Mouse (Mus musculus) kidney, embryonic 14.5 days (tissue): ENCODE results near the gene Srp72. TPM values are rescaled to one million over a fixed set of nuclear protein-coding genes. Genes with fewer than 3 reads are reported as not detected.
A peak's percentile ranks its signal among the peaks of the same experiment; 100 is the strongest.

Experiments
- ATAC-seq: fragments of 200-750 bp; cut with Nextera tagmentation; 2 replicates; pipeline ENCODE4 v1.8.0; 2017; ENCODE audit warnings: moderate number of reproducible peaks, mild to moderate bottlenecking, moderate TSS enrichment, moderate library complexity; ENCODE audit not compliant: low FRiP score, low TSS enrichment
- H3K27ac ChIP-seq: fragments of 300-500 bp; sonication (generic); 2 replicates; pipeline ENCODE4 v1.5.1; 2014; ENCODE audit warnings: low read depth, mild to moderate bottlenecking, low read length, moderate library complexity, mixed read lengths
- H3K27me3 ChIP-seq: fragments of 300-500 bp; sonication (generic); 2 replicates; pipeline ENCODE4 v1.6.1; 2014; ENCODE audit warnings: mild to moderate bottlenecking, low read length; ENCODE audit not compliant: control insufficient read depth, insufficient read depth
- H3K36me3 ChIP-seq: fragments of 300-500 bp; sonication (generic); 2 replicates; pipeline ENCODE4 v1.6.1; 2014; ENCODE audit warnings: low read length, mixed read lengths; ENCODE audit not compliant: control insufficient read depth, insufficient read depth
- H3K4me1 ChIP-seq: fragments of 300-500 bp; sonication (generic); 2 replicates; pipeline ENCODE4 v1.6.1; 2014; ENCODE audit warnings: low read length, mixed read lengths; ENCODE audit not compliant: control insufficient read depth, insufficient read depth
- H3K4me2 ChIP-seq: fragments of 300-500 bp; sonication (generic); replicated peaks from 2 replicates; pipeline ENCODE4 v1.6.1; 2014; ENCODE audit warnings: low read depth, mild to moderate bottlenecking, low read length
- H3K4me3 ChIP-seq: fragments of 300-500 bp; sonication (generic); 2 replicates; pipeline ENCODE4 v1.5.1; 2014; ENCODE audit warnings: mild to moderate bottlenecking, low read length
- H3K9ac ChIP-seq: fragments of 300-500 bp; sonication (generic); 2 replicates; pipeline ENCODE4 v1.6.1; 2014; ENCODE audit warnings: low read depth, mild to moderate bottlenecking, low read length, moderate library complexity
- H3K9me3 ChIP-seq: fragments of 300-500 bp; sonication (generic); 2 replicates; pipeline ENCODE4 v1.6.1; 2016; ENCODE audit warnings: low read length; ENCODE audit not compliant: control insufficient read depth
- WGBS: fragments of 180-500 bp; shearing (Covaris S2); extraction: QIAGEN DNeasy Blood & Tissue Kit; methylation state at CpG from one replicate; pipeline ENCODE4 v1.1.7; 2014; 5-methylcytosine and 5-hydroxymethylcytosine counted together
- polyA plus RNA-seq: library from polyadenylated mRNA; unstranded; fragments of >200 nt; fragmentation: Nextera tagmentation; extraction: Ambion mirVana; gene quantifications from 2 replicates; pipeline ENCODE4 v1.2.1, GENCODE M21; 2014

The Srp72 gene
- 77.6 and 103 TPM in 2 replicates for polyA plus RNA-seq

DNA sequence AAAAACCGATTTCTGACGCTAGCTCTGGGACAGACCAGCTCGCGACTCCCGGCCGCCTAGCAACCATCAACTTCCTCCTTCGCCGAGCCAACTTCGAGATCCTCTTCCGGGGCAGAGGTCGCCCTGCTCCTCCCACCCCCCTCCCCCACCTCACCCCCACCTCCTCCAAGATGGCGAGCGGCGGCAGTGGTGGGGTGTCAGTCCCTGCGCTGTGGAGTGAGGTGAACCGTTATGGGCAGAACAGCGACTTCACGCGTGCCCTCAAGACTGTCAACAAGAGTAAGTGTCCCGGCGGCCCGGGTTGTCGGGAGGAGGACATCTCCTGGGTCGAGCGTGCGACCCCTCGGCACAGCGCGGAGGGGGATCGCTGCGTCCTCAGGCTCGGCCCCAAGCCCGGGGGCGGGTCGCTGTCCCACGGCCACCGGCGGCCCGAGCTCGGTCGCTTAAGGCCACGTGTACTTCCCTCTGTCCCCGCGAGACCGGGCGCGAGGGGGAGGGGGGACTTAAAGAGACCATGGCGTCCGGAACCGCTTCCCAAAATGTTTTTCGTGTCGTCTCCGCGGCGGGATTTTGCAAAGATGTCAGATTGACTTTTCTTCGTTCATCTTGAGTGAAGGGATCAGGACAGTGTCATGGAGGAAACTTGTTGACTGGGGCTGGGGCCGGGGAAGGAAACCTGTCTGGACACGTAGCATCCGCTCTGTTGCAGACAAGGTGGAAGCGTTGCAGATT, at the start of gene Srp72:
Srp72 (plus strand) TSS at position 130 of the 732 bp plus-strand sequence.
- ATAC-seq: peak; percentile 95

DNA sequence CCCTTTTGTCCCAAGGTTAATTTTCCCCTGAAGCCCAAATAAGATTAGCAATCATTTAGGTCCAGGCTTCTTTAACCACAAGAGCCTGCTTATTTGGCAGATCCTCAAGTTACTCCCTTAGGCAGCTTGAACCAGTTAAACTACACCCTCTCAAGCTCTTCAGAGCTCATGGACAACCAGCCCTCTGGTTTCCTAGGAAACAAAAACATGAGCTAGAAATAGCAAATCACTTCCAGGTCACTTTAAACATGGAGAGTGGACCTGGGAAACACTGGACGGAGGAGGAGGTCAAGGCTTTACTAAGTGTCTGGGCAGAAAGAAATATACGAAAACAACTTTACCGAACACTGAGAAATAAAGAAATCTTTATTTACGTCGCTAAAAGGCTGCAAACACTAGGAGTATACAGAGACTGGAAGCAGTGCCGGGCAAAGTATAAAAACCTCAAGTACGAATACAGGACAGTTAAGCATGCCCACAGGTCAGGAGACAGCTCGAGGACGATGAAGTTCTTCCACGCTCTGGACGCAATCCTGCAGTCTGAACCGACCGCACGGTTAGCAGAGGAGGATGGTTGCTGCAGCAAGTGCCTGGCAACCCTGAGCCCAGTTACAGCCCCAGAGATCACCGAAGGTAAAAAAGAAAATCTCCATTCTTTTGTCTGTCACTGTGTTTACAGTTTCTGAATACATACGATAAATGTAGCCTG, 46.2 kb upstream of the Srp72 start:
- peak; percentile 51; the same call in 1 of the 2 replicates for ATAC-seq
- Histone ChIP-seq H3K4me3 (no peak overlapping the region), H3K36me3 (peaks cover 24% of the 10 kb centered on the region; the same call in 1 of the 2 replicates), H3K4me2 (no peak overlapping the region), H3K9me3 (0 out of 2 replicates have a peak, but pooled peaks cover 3% of the 10 kb centered on the region), H3K27ac (peak overlapping the region; percentile 49; the same call in 1 of the 2 replicates), H3K9ac (no peak overlapping the region), H3K4me1 (no peaks in the 10 kb centered on the region), H3K27me3 (no peaks in the 10 kb centered on the region)
- 59% methylated on average over 16 of the region's 16 CpGs for WGBS

More for the DNA sequence above, at the start of gene Srp72:
- Histone ChIP-seq H3K36me3 (peaks cover 19% of the 10 kb centered on the region), H3K9ac (peak within 1 kb of the TSS; percentile 87), H3K4me2 (peak within 1 kb of the TSS; percentile 90), H3K9me3 (no peaks in the 10 kb centered on the region), H3K27me3 (no peaks in the 10 kb centered on the region), H3K27ac (peak within 1 kb of the TSS; percentile 80), H3K4me3 (peak within 1 kb of the TSS; percentile 90), H3K4me1 (peaks cover 13% of the 10 kb centered on the region; the same call in 1 of the 2 replicates)
- WGBS: under 1% methylated on average over 57 of the region's 60 CpGs

DNA sequence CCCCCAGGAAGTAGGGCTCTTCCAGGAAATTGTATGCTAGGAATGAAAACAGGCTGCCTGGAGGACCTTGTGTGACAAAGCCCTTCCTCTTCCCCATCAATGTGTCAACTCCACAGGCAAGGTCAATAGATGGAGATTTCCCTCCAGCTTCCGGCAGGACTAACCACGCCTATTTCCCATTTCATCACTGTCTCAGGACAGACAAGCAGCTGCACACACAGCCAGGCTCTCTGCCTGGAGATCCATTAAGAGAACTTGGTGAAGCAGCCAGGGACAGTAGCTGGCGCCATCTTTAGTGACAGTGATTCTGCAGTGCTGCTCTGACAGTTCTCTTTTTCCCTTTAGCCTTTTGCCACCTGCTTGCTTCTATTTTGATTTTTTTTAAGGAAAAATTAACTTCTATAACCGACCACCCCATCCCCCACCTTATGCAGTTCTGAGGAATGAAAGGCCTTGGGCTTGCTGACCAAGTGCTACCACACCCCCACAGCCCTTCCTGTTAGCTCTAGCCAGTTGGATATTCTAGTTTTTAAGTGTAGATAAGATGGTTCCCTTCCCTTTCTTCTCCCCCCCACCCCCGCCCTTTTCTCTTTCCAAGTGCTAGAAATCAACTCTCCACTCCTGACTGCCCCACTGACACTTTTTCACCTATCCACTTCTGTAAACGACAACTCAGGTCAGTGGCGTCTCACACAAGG, 45.2 kb upstream of the Srp72 start:
- Histone ChIP-seq H3K27ac (no peak overlapping the region; the same call in 1 of the 2 replicates), H3K9ac (no peak overlapping the region), H3K9me3 (0 out of 2 replicates have a peak, but pooled peaks cover 3% of the 10 kb centered on the region), H3K4me3 (no peak overlapping the region), H3K4me2 (no peak overlapping the region; the same call in 1 of the 2 replicates), H3K36me3 (peaks cover 24% of the 10 kb centered on the region; the same call in 1 of the 2 replicates), H3K27me3 (no peaks in the 10 kb centered on the region), H3K4me1 (no peaks in the 10 kb centered on the region)
- ATAC-seq: peak; percentile 75; the same call in 1 of the 2 replicates
- 61% methylated on average over 7 of the region's 7 CpGs for WGBS

DNA sequence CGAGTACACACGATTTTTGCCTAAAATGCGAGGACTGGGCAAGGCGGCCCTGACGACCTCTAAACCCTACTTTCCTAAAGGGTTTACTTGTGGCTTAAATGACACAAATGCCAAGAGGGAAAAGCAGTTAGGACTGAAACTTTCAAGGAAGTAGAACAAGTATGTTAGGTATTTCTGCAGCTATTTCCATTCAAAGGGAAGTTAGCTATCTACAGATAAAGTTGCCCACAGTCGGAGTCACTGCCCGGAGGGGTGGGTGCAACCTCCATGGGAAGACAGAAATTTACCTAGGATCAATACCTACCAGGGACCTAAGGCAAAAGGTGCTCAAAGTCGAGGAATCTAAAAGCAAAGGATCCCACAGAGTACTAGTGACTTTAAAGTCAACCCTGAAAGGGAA, 34.8 kb upstream of the Srp72 start:
- Histone ChIP-seq H3K9me3 (peaks cover 4% of the 10 kb centered on the region), H3K4me1 (no peaks in the 10 kb centered on the region), H3K36me3 (peaks cover 16% of the 10 kb centered on the region), H3K9ac (no peak overlapping the region), H3K27me3 (no peaks in the 10 kb centered on the region), H3K4me2 (no peak overlapping the region), H3K27ac (no peak overlapping the region), H3K4me3 (no peak overlapping the region)
- 97% methylated on average over 8 of the region's 8 CpGs for WGBS
- no peak for ATAC-seq

DNA sequence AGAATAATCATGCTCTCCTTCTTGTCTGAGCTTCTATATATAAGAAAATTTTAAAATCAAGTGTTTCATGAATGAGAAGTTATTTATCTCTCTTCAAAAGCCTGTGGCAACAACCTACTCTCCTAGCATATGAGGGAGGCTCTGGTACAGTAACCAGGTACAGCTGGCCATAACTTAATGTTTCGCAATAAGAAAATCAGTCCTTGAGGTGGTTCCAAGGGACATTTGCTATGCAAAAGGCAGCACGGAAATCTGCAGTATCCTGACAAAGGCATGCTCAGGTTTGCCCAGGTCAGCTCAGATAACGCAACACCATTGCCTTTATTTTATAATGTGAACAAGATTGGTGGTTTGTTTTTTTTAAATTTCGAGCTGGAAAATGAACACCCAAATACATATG, 32.5 kb upstream of the Srp72 start:
- H3K4me1 ChIP-seq: no peaks in the 10 kb centered on the region
- peaks cover 4% of the 10 kb centered on the region for H3K9me3 ChIP-seq
- no peak overlapping the region for H3K27ac ChIP-seq
- no peaks in the 10 kb centered on the region for H3K27me3 ChIP-seq
- H3K4me2 ChIP-seq: no peak overlapping the region
- WGBS: 89% methylated on average over 4 of the region's 4 CpGs
- no peak overlapping the region for H3K4me3 ChIP-seq
- peaks cover 16% of the 10 kb centered on the region for H3K36me3 ChIP-seq
- no peak for ATAC-seq
- H3K9ac ChIP-seq: no peak overlapping the region

DNA sequence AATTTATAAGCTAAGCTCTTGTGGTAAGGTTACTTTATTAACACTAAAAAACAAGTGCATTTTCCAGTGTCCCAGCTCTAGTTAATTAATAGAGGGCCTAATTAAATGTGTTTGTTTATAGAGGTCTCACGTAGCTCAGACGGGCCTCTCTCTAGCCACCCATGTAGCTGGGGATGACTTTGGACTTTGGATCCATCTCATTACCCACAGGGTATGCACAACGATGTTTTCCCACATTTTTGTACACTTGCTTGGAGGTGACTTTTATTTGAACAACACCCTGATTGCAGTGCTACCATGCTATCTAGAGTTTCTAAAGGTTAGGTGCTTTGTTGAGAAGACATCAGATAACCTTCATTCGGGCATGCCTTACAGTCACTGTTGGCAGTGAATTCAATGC, 32.0 kb upstream of the Srp72 start:
- Histone ChIP-seq H3K4me2 (no peak overlapping the region), H3K4me1 (no peaks in the 10 kb centered on the region), H3K27ac (no peak overlapping the region), H3K9ac (no peak overlapping the region), H3K9me3 (peaks cover 4% of the 10 kb centered on the region), H3K4me3 (no peak overlapping the region), H3K27me3 (no peaks in the 10 kb centered on the region), H3K36me3 (peaks cover 16% of the 10 kb centered on the region)
- WGBS: 69% methylated on average over 4 of the region's 4 CpGs
- no peak for ATAC-seq

DNA sequence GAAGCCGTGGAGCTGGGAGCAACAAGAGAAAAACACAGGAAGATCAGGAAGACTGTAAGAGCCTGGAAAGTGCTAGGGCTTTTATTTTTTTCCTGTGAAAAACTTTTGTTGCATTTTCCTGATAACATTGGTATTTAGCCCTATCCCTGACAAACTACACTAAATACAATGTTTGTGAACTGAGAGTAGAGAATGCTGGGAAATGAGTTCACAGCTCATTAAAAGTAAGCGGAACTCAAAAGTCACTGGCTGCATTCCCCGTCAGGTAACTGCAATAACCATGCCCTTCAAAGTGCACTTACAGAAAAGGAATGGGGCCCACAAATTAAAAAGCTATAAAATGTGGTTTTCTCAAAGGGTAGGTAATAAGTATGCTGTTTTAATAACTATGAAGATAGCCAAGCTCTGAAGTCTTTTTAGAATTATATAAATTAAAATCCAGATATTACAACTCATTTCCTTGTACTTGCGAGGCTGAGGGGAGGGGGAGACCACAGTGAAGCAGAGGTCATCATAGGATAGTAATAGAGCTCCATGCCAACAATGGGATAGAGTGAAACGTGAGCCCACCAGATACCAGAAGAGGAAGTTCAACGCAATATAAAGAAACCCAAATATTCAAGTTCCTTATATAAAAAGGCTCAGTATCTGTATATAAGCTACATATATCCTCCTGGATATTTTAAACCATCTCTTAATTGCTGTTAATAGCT, 29.4 kb upstream of the Srp72 start:
- WGBS: 54% methylated on average over 6 of the region's 6 CpGs
- no peak overlapping the region for H3K27ac ChIP-seq
- peaks cover 9% of the 10 kb centered on the region for H3K4me1 ChIP-seq
- no peak overlapping the region for H3K4me3 ChIP-seq
- no peak overlapping the region for H3K4me2 ChIP-seq
- ATAC-seq: no peak
- H3K36me3 ChIP-seq: peaks cover 8% of the 10 kb centered on the region
- no peak overlapping the region for H3K9ac ChIP-seq
- no peaks in the 10 kb centered on the region for H3K27me3 ChIP-seq
- no peaks in the 10 kb centered on the region; the same call in 1 of the 2 replicates for H3K9me3 ChIP-seq

DNA sequence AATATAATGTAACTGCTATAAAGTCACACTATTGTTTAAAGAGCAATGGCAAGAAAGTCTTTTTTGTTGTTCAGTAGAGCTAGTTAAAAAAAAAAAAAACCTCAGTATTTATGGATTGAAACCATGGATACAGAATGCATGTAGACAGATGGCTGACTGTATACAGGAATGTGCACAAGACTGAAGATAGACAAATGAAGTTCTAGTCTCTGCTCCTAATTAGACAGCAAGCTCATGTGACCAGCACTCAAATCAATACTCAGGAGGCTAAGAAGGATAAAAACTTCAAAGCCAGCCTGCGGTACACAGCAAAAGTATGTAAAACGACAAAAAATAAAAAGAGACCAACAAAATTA, 28.8 kb upstream of the Srp72 start:
- peaks cover 9% of the 10 kb centered on the region for H3K4me1 ChIP-seq
- WGBS: 86% methylated on average over 2 of the region's 2 CpGs
- peaks cover 2% of the 10 kb centered on the region for H3K36me3 ChIP-seq
- no peak overlapping the region for H3K27ac ChIP-seq
- ATAC-seq: no peak
- no peaks in the 10 kb centered on the region; the same call in 1 of the 2 replicates for H3K9me3 ChIP-seq
- no peak overlapping the region for H3K4me2 ChIP-seq
- no peaks in the 10 kb centered on the region for H3K27me3 ChIP-seq
- H3K9ac ChIP-seq: no peak overlapping the region
- no peak overlapping the region for H3K4me3 ChIP-seq
